Mouse (Mus musculus): ENCODE data around the gene Ube3b.

Gene Ube3b

GRCm38 (mm10) chr5:114380209-114381012 is at the start of gene Ube3b, which contains the start of gene Kctd10:
TSS of gene Ube3b (plus strand) at chr5:114380607.
TSS of gene Kctd10 (minus strand) at chr5:114380508.
- peak; percentile 95 for DNase-seq (ENCODE audit: low read depth, low spot score)

DNA sequence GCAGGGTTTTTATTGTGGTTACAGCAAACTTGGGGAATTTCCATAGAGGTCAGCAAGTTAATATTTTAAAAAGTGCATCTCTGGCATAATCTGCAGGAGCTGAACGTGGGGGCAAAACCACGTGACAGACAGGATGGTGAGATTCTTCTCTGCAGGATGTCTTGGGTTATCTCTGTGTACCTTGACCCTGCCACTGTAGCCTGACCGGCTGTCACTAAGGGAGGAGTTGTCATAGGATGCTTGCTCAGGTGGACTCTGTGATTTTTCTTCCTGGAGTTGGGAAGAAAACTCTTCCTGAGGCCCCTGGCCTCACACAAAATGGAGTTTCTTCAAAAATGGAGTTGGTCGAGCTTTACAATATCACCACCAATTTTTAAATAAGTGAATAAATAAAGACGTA is 37.4 kb upstream of the Ube3b start:
- peak; percentile 15 for DNase-seq (ENCODE audit: low read depth, low spot score)

GRCm38 (mm10) chr5:114343612-114344011 is 36.8 kb upstream of the Ube3b start:
- no peak for DNase-seq (ENCODE audit: low read depth, low spot score)

DNA sequence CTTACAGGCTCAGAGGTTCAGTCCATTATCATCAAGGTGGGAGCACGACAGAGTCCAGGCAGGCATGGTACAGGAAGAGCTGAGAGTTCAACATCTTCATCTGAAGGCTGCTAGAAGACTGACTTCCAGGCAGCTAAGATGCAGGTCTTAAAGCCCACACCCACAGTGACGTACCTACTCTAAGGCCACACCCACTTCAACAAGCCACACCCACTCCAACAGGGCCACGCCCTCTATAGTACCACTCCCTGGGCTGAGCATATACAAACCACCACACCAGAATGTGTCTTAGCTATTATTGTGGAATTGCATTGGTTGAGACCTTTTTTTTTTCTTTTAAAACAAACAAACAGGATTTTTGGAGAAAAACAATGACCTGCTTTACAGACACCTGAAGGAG is 34.9 kb upstream of the Ube3b start:
- peak; percentile 35 for DNase-seq (ENCODE audit: low read depth, low spot score)

GRCm38 (mm10) chr5:114347005-114347404 is 33.4 kb upstream of the Ube3b start:
- no peak for DNase-seq (ENCODE audit: low read depth, low spot score)

DNA sequence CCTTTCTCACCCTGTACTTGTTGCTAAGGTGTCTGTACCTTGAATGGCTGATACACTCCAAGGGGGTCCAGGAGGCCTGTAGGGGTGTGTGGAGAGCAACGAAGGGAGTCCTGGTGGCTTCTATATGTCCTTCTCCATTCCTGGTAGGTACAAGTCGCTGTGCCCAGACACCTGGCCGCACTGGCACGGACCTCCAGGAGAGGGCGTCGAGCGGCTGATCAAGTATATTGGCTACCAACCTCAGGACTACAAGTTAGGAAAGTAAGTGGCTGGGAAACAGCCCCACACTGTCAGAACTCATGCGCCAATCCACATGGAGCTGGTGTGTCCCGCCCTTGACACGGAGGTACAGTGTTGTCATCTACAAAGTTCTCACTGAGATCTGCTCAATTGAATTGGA is 28.9 kb upstream of the Ube3b start:
- no peak for DNase-seq (ENCODE audit: low read depth, low spot score)

GRCm38 (mm10) chr5:114356250-114356935 is 24.0 kb upstream of the Ube3b start:
- peak; percentile 72 for DNase-seq (ENCODE audit: low read depth, low spot score)

GRCm38 (mm10) chr5:114356936-114357751 is 23.3 kb upstream of the Ube3b start:
- peak; percentile 30 for DNase-seq (ENCODE audit: low read depth, low spot score)

DNA sequence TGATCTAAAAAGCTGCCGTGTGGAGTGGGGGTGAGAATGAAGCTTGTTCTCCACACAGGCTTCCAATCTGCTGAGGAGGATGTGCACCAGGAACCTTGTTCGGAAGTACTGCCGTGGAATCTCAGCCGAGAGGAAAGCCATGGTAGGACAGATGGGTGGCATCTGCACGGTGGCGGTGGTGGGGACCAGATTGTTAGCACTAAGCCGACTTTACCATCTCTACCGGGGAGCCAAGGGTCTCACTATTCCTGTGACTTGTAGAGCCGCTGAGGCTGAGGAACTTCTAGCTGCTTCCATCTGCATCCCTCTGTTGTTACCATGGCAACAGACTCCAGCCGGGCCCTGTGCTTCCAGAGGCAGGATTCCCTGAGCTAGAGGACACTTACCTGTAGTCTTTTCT is 21.6 kb upstream of the Ube3b start:
- DNase-seq (ENCODE audit: low read depth, low spot score) = no peak

GRCm38 (mm10) chr5:114359586-114359985 is 20.8 kb upstream of the Ube3b start:
- no peak for DNase-seq (ENCODE audit: low read depth, low spot score)

DNA sequence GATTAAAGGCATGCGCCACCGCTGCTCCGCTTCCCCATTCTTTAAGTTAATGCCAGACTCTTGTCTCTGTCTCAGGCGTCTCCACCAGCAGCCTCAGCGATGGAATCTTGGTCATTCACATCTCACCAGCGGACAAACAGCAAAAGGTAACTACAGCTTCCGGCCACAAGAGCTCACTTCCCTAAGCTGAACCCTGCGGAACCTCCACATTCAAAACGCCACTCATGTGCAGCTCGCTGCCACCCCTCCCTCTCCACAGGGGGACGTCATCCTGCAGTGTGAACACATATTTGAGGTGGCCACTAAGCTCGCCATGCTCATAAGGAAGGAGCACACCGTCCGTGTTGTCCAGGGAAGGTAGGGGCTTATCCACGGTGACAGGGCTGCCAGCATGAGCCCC is 19.4 kb upstream of the Ube3b start:
- DNase-seq (ENCODE audit: low read depth, low spot score) = no peak

- DNase-seq (ENCODE audit: low read depth, low spot score) = no peak
Observed at GRCm38 (mm10) chr5:114365043-114365752, 15.2 kb upstream of the Ube3b start.

DNA sequence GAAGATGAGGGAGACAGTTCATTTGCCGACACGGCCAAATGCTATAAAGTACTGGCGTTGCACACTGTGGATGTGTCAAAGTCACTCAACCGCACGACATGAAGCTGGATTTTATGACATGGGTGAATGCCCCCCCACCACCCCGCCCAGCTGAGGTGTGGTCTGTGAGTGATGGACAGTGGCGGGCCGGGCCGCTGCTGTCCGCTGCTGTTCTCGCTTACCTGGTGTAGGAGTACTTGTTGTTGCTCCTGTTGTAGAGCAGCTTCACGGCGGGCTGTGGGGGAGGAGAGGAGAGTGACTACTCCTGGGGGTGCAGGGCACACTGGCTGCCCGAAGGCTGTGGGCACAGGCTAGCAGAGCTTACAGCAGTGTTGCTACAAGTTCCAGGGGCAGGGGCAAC is 12.3 kb upstream of the Ube3b start:
- no peak for DNase-seq (ENCODE audit: low read depth, low spot score)

- DNase-seq (ENCODE audit: low read depth, low spot score) = no peak
Observed at GRCm38 (mm10) chr5:114368803-114369496, 11.5 kb upstream of the Ube3b start.

GRCm38 (mm10) chr5:114369921-114370320 is 10.5 kb upstream of the Ube3b start:
- DNase-seq (ENCODE audit: low read depth, low spot score) = no peak

- DNase-seq (ENCODE audit: low read depth, low spot score) = no peak
Observed at GRCm38 (mm10) chr5:114370371-114370776, 10.0 kb upstream of the Ube3b start.

GRCm38 (mm10) chr5:114371331-114371730 is 9.1 kb upstream of the Ube3b start:
- no peak for DNase-seq (ENCODE audit: low read depth, low spot score)

DNA sequence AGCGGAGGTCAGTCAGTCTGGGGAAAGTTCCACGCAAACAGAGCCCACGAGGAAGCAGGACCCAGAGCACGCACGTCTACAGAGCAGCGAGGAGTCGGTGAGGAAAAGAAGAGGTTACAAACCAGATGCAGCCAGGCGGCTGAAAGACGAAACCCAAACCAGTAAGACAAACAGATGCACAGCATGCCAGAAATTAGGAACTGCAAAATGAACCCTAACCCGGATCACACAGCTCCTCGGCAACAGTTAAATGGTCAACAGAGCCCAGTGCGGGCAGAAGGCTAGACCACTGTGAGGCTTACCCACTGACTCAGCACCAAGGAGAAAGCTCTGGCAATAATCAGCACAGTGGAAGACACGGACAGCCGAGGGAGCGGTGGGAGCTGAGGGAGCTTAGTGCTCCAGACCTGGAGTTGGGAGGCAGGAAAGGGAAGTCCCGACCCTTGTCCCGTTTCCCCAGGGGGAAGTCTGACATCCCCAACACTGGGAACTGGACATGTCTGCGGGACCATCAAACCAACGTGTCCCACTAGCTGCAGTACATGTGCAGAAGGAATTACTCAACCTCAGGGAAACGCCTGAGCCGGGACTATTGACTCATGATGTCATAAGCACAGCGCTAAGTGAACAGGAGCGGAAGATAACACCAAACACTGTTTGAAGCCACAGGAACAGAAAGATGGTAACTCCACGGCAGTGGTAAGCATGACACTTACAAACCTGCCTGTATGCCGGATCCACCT is 8.5 kb upstream of the Ube3b start:
- no peak for DNase-seq (ENCODE audit: low read depth, low spot score)

- no peak for DNase-seq (ENCODE audit: low read depth, low spot score)
Observed at GRCm38 (mm10) chr5:114372565-114372964, 7.8 kb upstream of the Ube3b start.

- DNase-seq (ENCODE audit: low read depth, low spot score) = no peak
Observed at GRCm38 (mm10) chr5:114373174-114373573, 7.2 kb upstream of the Ube3b start.
